Mouse (Mus musculus): ENCODE measurements around the gene Stim2. TPM values are rescaled to one million over a fixed set of nuclear protein-coding genes. Genes with fewer than 3 reads are reported as not detected.
A peak's percentile ranks its signal among the peaks of the same experiment; 100 is the strongest.

Gene Stim2
- polyA plus RNA-seq, 1 experiment from 2014 or later: 5.6 TPM

- Histone ChIP-seq H3K27ac (no peak overlapping the region), H3K27me3 (no peaks in the 10 kb centered on the region), H3K4me3 (replicated peaks) (no peak overlapping the region), H3K4me2 (no peak overlapping the region), H3K4me1 (replicated peaks) (peaks cover 49% of the 10 kb centered on the region), H3K9ac (no peak overlapping the region), H3K9me3 (replicated peaks) (no peaks in the 10 kb centered on the region), H3K36me3 (no peaks in the 10 kb centered on the region)
- DNase-seq (no peak), ATAC-seq (ENCODE audit: low read depth) (no peak)
- WGBS (ENCODE audit: insufficient replicate concordance): 75% methylated on average over 1 of the region's 1 CpGs
Measured at GRCm38 (mm10) chr5:54046432-54046831, 48.1 kb downstream of the Stim2 start.

GRCm38 (mm10) chr5:54049145-54049733, 50.9 kb downstream of the Stim2 start:
- Histone ChIP-seq H3K4me1 (replicated peaks) (peaks cover 39% of the 10 kb centered on the region), H3K9me3 (replicated peaks) (no peaks in the 10 kb centered on the region), H3K4me3 (replicated peaks) (no peak overlapping the region), H3K27me3 (no peaks in the 10 kb centered on the region), H3K27ac (no peak overlapping the region), H3K36me3 (no peaks in the 10 kb centered on the region), H3K9ac (no peak overlapping the region), H3K4me2 (no peak overlapping the region)
- WGBS (ENCODE audit: insufficient replicate concordance): 70% methylated on average over 4 of the region's 4 CpGs
- no peak for ATAC-seq (ENCODE audit: low read depth)
- DNase-seq: no peak

- H3K27me3 ChIP-seq: no peaks in the 10 kb centered on the region
- H3K9ac ChIP-seq: no peak overlapping the region
- no peaks in the 10 kb centered on the region for H3K36me3 ChIP-seq
- peaks cover 32% of the 10 kb centered on the region for H3K4me1 ChIP-seq (replicated peaks)
- H3K4me3 ChIP-seq (replicated peaks): no peak overlapping the region
- no peaks in the 10 kb centered on the region for H3K9me3 ChIP-seq (replicated peaks)
- DNase-seq: no peak
- no peak for ATAC-seq (ENCODE audit: low read depth)
- H3K4me2 ChIP-seq: no peak overlapping the region
- no peak overlapping the region for H3K27ac ChIP-seq
- WGBS (ENCODE audit: insufficient replicate concordance): 71% methylated on average over 5 of the region's 5 CpGs
Measured at GRCm38 (mm10) chr5:54049940-54050339, 51.6 kb downstream of the Stim2 start.

GRCm38 (mm10) chr5:54051056-54051455, 52.8 kb downstream of the Stim2 start:
- Histone ChIP-seq H3K4me1 (replicated peaks) (peaks cover 21% of the 10 kb centered on the region), H3K36me3 (no peaks in the 10 kb centered on the region), H3K4me2 (no peak overlapping the region), H3K27ac (no peak overlapping the region), H3K9ac (no peak overlapping the region), H3K4me3 (replicated peaks) (no peak overlapping the region), H3K27me3 (no peaks in the 10 kb centered on the region), H3K9me3 (replicated peaks) (no peaks in the 10 kb centered on the region)
- no peak for ATAC-seq (ENCODE audit: low read depth)
- 72% methylated on average over 3 of the region's 3 CpGs for WGBS (ENCODE audit: insufficient replicate concordance)
- DNase-seq: no peak

GRCm38 (mm10) chr5:54052205-54052604, 53.9 kb downstream of the Stim2 start:
- 49% methylated on average over 6 of the region's 6 CpGs for WGBS (ENCODE audit: insufficient replicate concordance)
- Histone ChIP-seq H3K36me3 (no peaks in the 10 kb centered on the region), H3K9ac (no peak overlapping the region), H3K9me3 (replicated peaks) (no peaks in the 10 kb centered on the region), H3K27ac (no peak overlapping the region), H3K4me2 (no peak overlapping the region), H3K4me3 (replicated peaks) (no peak overlapping the region), H3K4me1 (replicated peaks) (peaks cover 19% of the 10 kb centered on the region), H3K27me3 (no peaks in the 10 kb centered on the region)
- ATAC-seq (ENCODE audit: low read depth): no peak
- no peak for DNase-seq

GRCm38 (mm10) chr5:54053673-54054366, 55.5 kb downstream of the Stim2 start:
- no peak for ATAC-seq (ENCODE audit: low read depth)
- Histone ChIP-seq H3K9ac (no peak overlapping the region), H3K27me3 (no peaks in the 10 kb centered on the region), H3K9me3 (replicated peaks) (no peaks in the 10 kb centered on the region), H3K4me2 (no peak overlapping the region), H3K4me1 (replicated peaks) (peaks cover 13% of the 10 kb centered on the region; the same call in 1 of the 2 replicates), H3K27ac (no peak overlapping the region), H3K4me3 (replicated peaks) (no peak overlapping the region), H3K36me3 (no peaks in the 10 kb centered on the region)
- no peak for DNase-seq
- WGBS (ENCODE audit: insufficient replicate concordance): 74% methylated on average over 7 of the region's 7 CpGs

- Histone ChIP-seq H3K27ac (no peak overlapping the region), H3K4me1 (replicated peaks) (peaks cover 12% of the 10 kb centered on the region), H3K4me2 (no peak overlapping the region), H3K9me3 (replicated peaks) (no peaks in the 10 kb centered on the region), H3K4me3 (replicated peaks) (no peak overlapping the region), H3K9ac (no peak overlapping the region), H3K27me3 (no peaks in the 10 kb centered on the region), H3K36me3 (no peaks in the 10 kb centered on the region)
- ATAC-seq (ENCODE audit: low read depth) (no peak), DNase-seq (no peak)
- WGBS (ENCODE audit: insufficient replicate concordance): 38% methylated on average over 6 of the region's 6 CpGs
Measured at GRCm38 (mm10) chr5:54056266-54056665, 58.0 kb downstream of the Stim2 start.

GRCm38 (mm10) chr5:54059998-54060397, 61.7 kb downstream of the Stim2 start:
- no peak overlapping the region for H3K9ac ChIP-seq
- H3K4me3 ChIP-seq (replicated peaks): no peak overlapping the region
- H3K27me3 ChIP-seq: no peaks in the 10 kb centered on the region
- H3K36me3 ChIP-seq: no peaks in the 10 kb centered on the region
- ATAC-seq (ENCODE audit: low read depth) (peak; percentile 79), DNase-seq (peak; percentile 20)
- H3K9me3 ChIP-seq (replicated peaks): no peaks in the 10 kb centered on the region
- peaks cover 12% of the 10 kb centered on the region for H3K4me1 ChIP-seq (replicated peaks)
- WGBS (ENCODE audit: insufficient replicate concordance): 41% methylated on average over 6 of the region's 6 CpGs
- H3K27ac ChIP-seq: no peak overlapping the region
- H3K4me2 ChIP-seq: no peak overlapping the region

GRCm38 (mm10) chr5:54062079-54062478, 63.8 kb downstream of the Stim2 start:
- peaks cover 8% of the 10 kb centered on the region for H3K4me1 ChIP-seq (replicated peaks)
- WGBS (ENCODE audit: insufficient replicate concordance): 78% methylated on average over 7 of the region's 7 CpGs

GRCm38 (mm10) chr5:54067591-54067990, 69.3 kb downstream of the Stim2 start:
- Histone ChIP-seq H3K36me3 (no peaks in the 10 kb centered on the region), H3K4me2 (no peak overlapping the region), H3K27ac (no peak overlapping the region), H3K9me3 (replicated peaks) (no peaks in the 10 kb centered on the region), H3K27me3 (no peaks in the 10 kb centered on the region), H3K4me3 (replicated peaks) (no peak overlapping the region), H3K9ac (no peak overlapping the region), H3K4me1 (replicated peaks) (peaks cover 8% of the 10 kb centered on the region; the same call in 1 of the 2 replicates)
- DNase-seq (no peak), ATAC-seq (ENCODE audit: low read depth) (no peak)
- WGBS (ENCODE audit: insufficient replicate concordance): 80% methylated on average over 3 of the region's 3 CpGs

More at GRCm38 (mm10) chr5:54062079-54062478, 63.8 kb downstream of the Stim2 start:
- Histone ChIP-seq H3K9ac (no peak overlapping the region), H3K36me3 (no peaks in the 10 kb centered on the region), H3K27me3 (no peaks in the 10 kb centered on the region), H3K4me3 (replicated peaks) (no peak overlapping the region), H3K4me2 (no peak overlapping the region), H3K27ac (no peak overlapping the region), H3K9me3 (replicated peaks) (no peaks in the 10 kb centered on the region)
- no peak for DNase-seq
- no peak for ATAC-seq (ENCODE audit: low read depth)

- peaks cover 21% of the 10 kb centered on the region for H3K4me1 ChIP-seq (replicated peaks)
- DNase-seq (no peak), ATAC-seq (ENCODE audit: low read depth) (no peak)
- WGBS (ENCODE audit: insufficient replicate concordance): 47% methylated on average over 2 of the region's 2 CpGs
- no peak overlapping the region for H3K27ac ChIP-seq
- H3K36me3 ChIP-seq: no peaks in the 10 kb centered on the region
- H3K9ac ChIP-seq: no peak overlapping the region
- no peak overlapping the region for H3K4me3 ChIP-seq (replicated peaks)
- H3K4me2 ChIP-seq: no peak overlapping the region
- no peaks in the 10 kb centered on the region for H3K27me3 ChIP-seq
- H3K9me3 ChIP-seq (replicated peaks): no peaks in the 10 kb centered on the region
Measured at GRCm38 (mm10) chr5:54070549-54070948, 72.2 kb downstream of the Stim2 start.

GRCm38 (mm10) chr5:54071288-54071687, 73.0 kb downstream of the Stim2 start:
- DNase-seq (no peak), ATAC-seq (ENCODE audit: low read depth) (no peak)
- H3K9me3 ChIP-seq (replicated peaks): no peaks in the 10 kb centered on the region
- H3K9ac ChIP-seq: no peak overlapping the region
- no peak overlapping the region for H3K4me2 ChIP-seq
- 48% methylated on average over 5 of the region's 5 CpGs for WGBS (ENCODE audit: insufficient replicate concordance)
- H3K36me3 ChIP-seq: no peaks in the 10 kb centered on the region
- H3K27me3 ChIP-seq: no peaks in the 10 kb centered on the region
- H3K4me1 ChIP-seq (replicated peaks): peaks cover 21% of the 10 kb centered on the region
- no peak overlapping the region for H3K4me3 ChIP-seq (replicated peaks)
- no peak overlapping the region for H3K27ac ChIP-seq

All from liver, embryonic 13.5 days (tissue).